Mouse (Mus musculus) stomach, postnatal 0 days (tissue): ENCODE data around the gene Cd93. TPM values are rescaled to one million over a fixed set of nuclear protein-coding genes. Genes with fewer than 3 reads are reported as not detected.

ENCODE experiments used
- ATAC-seq: fragments of 200-750 bp; cut with Nextera tagmentation; 2 replicates; pipeline ENCODE4 v1.8.0; 2017; ENCODE audit not compliant: low FRiP score, low TSS enrichment
- DNase-seq: peaks from one replicate; pipeline ENCODE4 v3.0.0-alpha.2; 2016; ENCODE audit warnings: low spot score
- H3K27ac ChIP-seq: fragments of 300-500 bp; sonication (generic); replicated peaks from 2 replicates; pipeline ENCODE4 v1.5.1; 2014; ENCODE audit warnings: mild to moderate bottlenecking, control low read depth
- H3K27me3 ChIP-seq: fragments of 300-500 bp; sonication (generic); 2 replicates; pipeline ENCODE4 v1.6.1; 2014; ENCODE audit warnings: low read length; ENCODE audit not compliant: control insufficient read depth, insufficient read depth
- H3K36me3 ChIP-seq: fragments of 300-500 bp; sonication (generic); 2 replicates; pipeline ENCODE4 v1.6.1; 2014; ENCODE audit warnings: low read length, mixed read lengths; ENCODE audit not compliant: control insufficient read depth, insufficient read depth
- H3K4me1 ChIP-seq: fragments of 300-500 bp; sonication (generic); replicated peaks from 2 replicates; pipeline ENCODE4 v1.6.1; 2014; ENCODE audit warnings: antibody characterized with exemption; ENCODE audit not compliant: control insufficient read depth, insufficient read depth
- H3K4me2 ChIP-seq: fragments of 300-500 bp; sonication (generic); replicated peaks from 2 replicates; pipeline ENCODE4 v1.6.1; 2014; ENCODE audit warnings: low read depth, mild to moderate bottlenecking, control low read depth, moderate library complexity
- H3K4me3 ChIP-seq: fragments of 300-500 bp; sonication (generic); 2 replicates; pipeline ENCODE4 v1.5.1; 2014; ENCODE audit warnings: low read depth, low read length, control low read depth
- H3K9ac ChIP-seq: fragments of 300-500 bp; sonication (generic); 2 replicates; pipeline ENCODE4 v1.6.1; 2014; ENCODE audit warnings: mild to moderate bottlenecking, low read length, control low read depth, mixed read lengths
- H3K9me3 ChIP-seq: fragments of 300-500 bp; sonication (generic); 2 replicates; pipeline ENCODE4 v1.6.1; 2016; ENCODE audit warnings: low read length; ENCODE audit not compliant: control insufficient read depth
- CTCF ChIP-seq: IDR thresholded peaks from 2 replicates; pipeline ENCODE4 v1.5.1; 2016; ENCODE audit warnings: antibody characterized with exemption, low read depth, mild to moderate bottlenecking, moderate library complexity
- EP300 ChIP-seq: optimal IDR thresholded peaks from 2 replicates; pipeline ENCODE3; 2016; ENCODE audit warnings: antibody characterized with exemption
- WGBS: fragments of 180-500 bp; shearing (Covaris S2); extraction: QIAGEN DNeasy Blood & Tissue Kit; methylation state at CpG from one replicate; pipeline ENCODE4 v1.1.7; 2014; 5-methylcytosine and 5-hydroxymethylcytosine counted together
- polyA plus RNA-seq: library from polyadenylated mRNA; unstranded; fragments of >200 nt; fragmentation: Nextera tagmentation; extraction: Ambion mirVana; gene quantifications from 2 replicates; pipeline ENCODE4 v1.2.1, GENCODE M21; 2015

Gene Cd93
- polyA plus RNA-seq = 3.9 and 4.3 TPM in 2 replicates

DNA sequence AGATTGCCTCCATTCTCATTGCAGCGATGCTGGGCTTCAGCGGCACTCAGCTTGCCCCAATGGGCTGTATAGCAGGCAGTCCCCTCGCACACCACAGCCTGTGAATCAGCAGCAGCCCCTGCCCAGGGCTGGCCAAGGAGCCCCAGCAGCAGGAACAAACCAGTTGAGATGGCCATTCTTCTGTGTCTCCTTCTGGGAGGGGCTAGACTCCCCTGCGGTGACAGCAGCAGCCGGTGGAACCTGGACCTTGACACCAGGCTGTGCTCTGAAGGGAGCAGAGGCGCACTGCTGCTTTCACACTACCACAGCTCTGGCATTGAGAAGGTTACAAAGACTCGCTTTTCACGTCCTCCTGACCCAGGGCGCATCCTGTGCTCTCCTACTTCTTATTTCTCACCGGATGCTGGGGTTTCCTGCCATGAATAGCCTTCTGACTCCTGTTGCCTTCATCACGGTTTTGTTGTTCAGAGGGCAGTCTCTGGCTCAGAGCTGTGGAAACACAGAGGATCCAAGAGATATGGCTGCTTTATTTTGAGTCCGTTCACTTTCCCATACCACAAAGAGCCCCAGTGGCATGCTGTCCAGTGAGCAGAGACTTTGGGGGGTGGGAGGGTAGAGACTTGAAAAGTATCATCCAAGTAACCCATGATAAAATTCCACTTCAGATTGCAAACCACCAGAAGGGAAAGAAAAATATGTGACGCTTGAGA, at the start of gene Cd93:
Gene Cd93 (minus strand): TSS at position 315 of the 710 bp plus-strand sequence.
- Histone ChIP-seq H3K4me2 (peak within 1 kb of the TSS; percentile 14; the same call in 1 of the 2 replicates), H3K9ac (no peak within 1 kb of the TSS; the same call in 1 of the 2 replicates), H3K27me3 (no peaks in the 10 kb centered on the region), H3K4me1 (no peaks in the 10 kb centered on the region), H3K27ac (peak within 1 kb of the TSS; percentile 56; the same call in 1 of the 2 replicates), H3K9me3 (no peaks in the 10 kb centered on the region), H3K4me3 (peak within 1 kb of the TSS; percentile 17; the same call in 1 of the 2 replicates), H3K36me3 (no peaks in the 10 kb centered on the region)
- DNase-seq = no peak
- peak; percentile 38; the same call in 1 of the 2 replicates for ATAC-seq
- WGBS = 54% methylated on average over 13 of the region's 13 CpGs
- TF ChIP-seq EP300 (no peak), CTCF (no peak)

DNA sequence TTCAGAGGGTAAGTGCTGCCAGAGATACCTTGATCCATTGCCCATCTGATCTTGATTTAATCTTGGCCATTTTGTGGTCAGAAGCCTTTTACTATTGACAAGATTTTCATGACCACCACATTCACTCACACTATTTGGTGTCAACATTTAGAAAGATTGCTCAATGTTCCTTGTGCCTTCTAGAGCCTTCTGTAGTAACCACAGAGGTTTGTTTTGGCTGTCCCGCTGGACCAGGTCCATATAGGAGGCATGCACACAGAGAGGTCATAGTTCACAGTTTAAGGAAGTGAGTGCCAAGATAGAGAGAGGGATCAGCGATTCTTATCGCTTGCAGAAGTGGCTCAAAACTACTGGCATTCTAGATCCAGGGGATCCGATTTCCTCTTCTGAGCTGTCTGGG, 48.7 kb upstream of the Cd93 start:
- ATAC-seq = no peak
- H3K9ac ChIP-seq = no peak overlapping the region
- no peaks in the 10 kb centered on the region for H3K9me3 ChIP-seq
- no peaks in the 10 kb centered on the region for H3K36me3 ChIP-seq
- H3K4me2 ChIP-seq = no peak overlapping the region
- H3K4me1 ChIP-seq = no peaks in the 10 kb centered on the region; the same call in 1 of the 2 replicates
- no peak overlapping the region for H3K4me3 ChIP-seq
- TF ChIP-seq CTCF = no peak
- no peak for TF ChIP-seq EP300
- WGBS = 57% methylated on average over 4 of the region's 4 CpGs
- no peak for DNase-seq
- H3K27me3 ChIP-seq = no peaks in the 10 kb centered on the region
- no peak overlapping the region for H3K27ac ChIP-seq

GRCm38 (mm10) chr2:148490150-148490549, 46.8 kb upstream of the Cd93 start:
- no peak for TF ChIP-seq EP300
- no peak for TF ChIP-seq CTCF

GRCm38 (mm10) chr2:148488885-148489284, 45.5 kb upstream of the Cd93 start:
- H3K9me3 ChIP-seq = no peaks in the 10 kb centered on the region
- no peak overlapping the region for H3K27ac ChIP-seq
- DNase-seq (no peak), ATAC-seq (no peak)
- 77% methylated on average over 2 of the region's 2 CpGs for WGBS
- no peaks in the 10 kb centered on the region for H3K27me3 ChIP-seq
- no peaks in the 10 kb centered on the region for H3K36me3 ChIP-seq
- TF ChIP-seq CTCF (no peak), EP300 (no peak)
- H3K4me3 ChIP-seq = no peak overlapping the region
- no peak overlapping the region for H3K9ac ChIP-seq
- no peak overlapping the region for H3K4me2 ChIP-seq
- no peaks in the 10 kb centered on the region for H3K4me1 ChIP-seq

More at GRCm38 (mm10) chr2:148490150-148490549, 46.8 kb upstream of the Cd93 start:
- H3K4me3 ChIP-seq = no peak overlapping the region
- WGBS = 35% methylated on average over 6 of the region's 6 CpGs
- no peak overlapping the region for H3K9ac ChIP-seq
- no peak overlapping the region; the same call in 1 of the 2 replicates for H3K27ac ChIP-seq
- no peaks in the 10 kb centered on the region for H3K9me3 ChIP-seq
- ATAC-seq (no peak), DNase-seq (no peak)
- H3K36me3 ChIP-seq = no peaks in the 10 kb centered on the region
- no peak overlapping the region for H3K4me2 ChIP-seq
- H3K4me1 ChIP-seq = no peaks in the 10 kb centered on the region
- no peaks in the 10 kb centered on the region for H3K27me3 ChIP-seq

GRCm38 (mm10) chr2:148485576-148485975, 42.2 kb upstream of the Cd93 start:
- Histone ChIP-seq H3K4me3 (no peak overlapping the region), H3K36me3 (no peaks in the 10 kb centered on the region), H3K9ac (no peak overlapping the region), H3K27me3 (no peaks in the 10 kb centered on the region), H3K9me3 (no peaks in the 10 kb centered on the region), H3K4me1 (no peaks in the 10 kb centered on the region), H3K4me2 (no peak overlapping the region), H3K27ac (no peak overlapping the region)
- DNase-seq (no peak), ATAC-seq (no peak)
- TF ChIP-seq CTCF = no peak
- no peak for TF ChIP-seq EP300
- 82% methylated on average over 4 of the region's 4 CpGs for WGBS

GRCm38 (mm10) chr2:148480376-148480775, 37.0 kb upstream of the Cd93 start:
- Histone ChIP-seq H3K4me3 (no peak overlapping the region), H3K4me2 (no peak overlapping the region), H3K4me1 (no peaks in the 10 kb centered on the region), H3K27me3 (no peaks in the 10 kb centered on the region), H3K36me3 (no peaks in the 10 kb centered on the region), H3K9ac (no peak overlapping the region), H3K9me3 (no peaks in the 10 kb centered on the region), H3K27ac (no peak overlapping the region)
- no peak for TF ChIP-seq CTCF
- TF ChIP-seq EP300 = no peak
- no peak for DNase-seq
- 79% methylated on average over 8 of the region's 8 CpGs for WGBS
- ATAC-seq = no peak
